Mouse (Mus musculus): ENCODE data around the gene Brd3.

DNA sequence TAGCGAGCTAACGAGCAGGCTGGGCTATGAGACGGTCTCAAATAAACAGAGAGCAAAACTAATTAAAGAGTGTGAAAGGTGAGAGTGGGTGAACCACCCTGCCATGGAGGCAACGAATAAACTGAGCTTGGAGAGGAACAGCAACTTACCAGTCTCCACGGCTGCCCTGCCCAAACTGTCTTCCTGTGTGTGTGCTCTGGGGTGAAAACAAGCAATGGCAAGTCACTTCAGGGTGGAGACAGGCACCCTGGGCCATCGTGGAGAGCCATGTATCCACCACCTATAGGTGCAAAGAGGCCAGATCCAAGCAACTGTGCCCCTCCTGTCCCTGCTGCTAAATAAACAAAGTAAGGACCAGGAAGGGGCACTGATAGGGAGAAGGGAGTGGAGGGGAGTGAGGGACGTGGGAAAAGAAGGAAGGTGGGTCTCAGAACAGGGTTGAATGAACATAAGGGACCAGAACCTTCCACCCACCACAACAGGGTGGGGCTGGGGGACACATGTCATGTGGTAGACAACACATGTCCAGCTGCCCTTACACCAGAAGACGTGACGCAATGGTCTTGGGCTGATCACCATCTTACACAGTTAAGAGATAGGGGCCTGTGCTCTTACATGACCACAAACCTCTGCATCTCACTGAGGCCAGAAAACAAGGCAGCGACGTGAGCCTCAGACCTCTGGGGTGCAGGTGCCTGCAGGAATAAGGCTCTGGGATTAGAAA, 92.2 kb downstream of the Brd3 start:
- no peak for TF ChIP-seq CTCF (IDR thresholded peaks at IDR 0.05; ENCODE audit: borderline replicate concordance, insufficient read depth, low read depth, low read length)
- no peak for TF ChIP-seq POLR2A (IDR thresholded peaks at IDR 0.05; ENCODE audit: borderline replicate concordance, insufficient read depth, low read length)
